Mouse (Mus musculus) stomach, embryonic 14.5 days (tissue): ENCODE results near the gene Srsf4. TPM values are rescaled to one million over a fixed set of nuclear protein-coding genes. Genes with fewer than 3 reads are reported as not detected.

ENCODE experiments used
- ATAC-seq: fragments of 200-750 bp; cut with Nextera tagmentation; 2 replicates; pipeline ENCODE4 v1.8.0; 2017; ENCODE audit warnings: low read depth, moderate TSS enrichment; ENCODE audit not compliant: insufficient number of reproducible peaks, insufficient read depth, low FRiP score
- H3K27ac ChIP-seq: fragments of 300-500 bp; sonication (generic); 2 replicates; pipeline ENCODE4 v1.5.1; 2014; ENCODE audit warnings: mild to moderate bottlenecking, low read length, moderate library complexity, mixed read lengths
- H3K27me3 ChIP-seq: fragments of 300-500 bp; sonication (generic); 2 replicates; pipeline ENCODE4 v1.6.1; 2014; ENCODE audit warnings: low read length, control low read depth, mixed read lengths; ENCODE audit not compliant: control insufficient read depth, insufficient read depth
- H3K36me3 ChIP-seq: fragments of 300-500 bp; sonication (generic); 2 replicates; pipeline ENCODE4 v1.6.1; 2014; ENCODE audit warnings: mild to moderate bottlenecking, control low read depth, low read length, moderate library complexity, mixed read lengths; ENCODE audit not compliant: control insufficient read depth, insufficient read depth
- H3K4me1 ChIP-seq: fragments of 300-500 bp; sonication (generic); 2 replicates; pipeline ENCODE4 v1.6.1; 2014; ENCODE audit warnings: low read length, control low read depth, mixed read lengths; ENCODE audit not compliant: control insufficient read depth, insufficient read depth
- H3K4me2 ChIP-seq: fragments of 300-500 bp; sonication (generic); replicated peaks from 2 replicates; pipeline ENCODE4 v1.6.1; 2014; ENCODE audit warnings: low read depth, low read length, control low read depth
- H3K4me3 ChIP-seq: fragments of 300-500 bp; sonication (generic); 2 replicates; pipeline ENCODE4 v1.5.1; 2014; ENCODE audit warnings: low read depth, low read length, control low read depth
- H3K9ac ChIP-seq: fragments of 300-500 bp; sonication (generic); replicated peaks from 2 replicates; pipeline ENCODE4 v1.6.1; 2014; ENCODE audit warnings: low read depth, mild to moderate bottlenecking, control low read depth, low read length, moderate library complexity, mixed read lengths
- H3K9me3 ChIP-seq: fragments of 300-500 bp; sonication (generic); 2 replicates; pipeline ENCODE4 v1.6.1; 2016; ENCODE audit warnings: low read depth, low read length, control low read depth; ENCODE audit not compliant: control insufficient read depth
- WGBS: fragments of 180-500 bp; shearing (Covaris S2); extraction: QIAGEN DNeasy Blood & Tissue Kit; methylation state at CpG from one replicate; pipeline ENCODE4 v1.1.7; 2014; 5-methylcytosine and 5-hydroxymethylcytosine counted together
- polyA plus RNA-seq: library from polyadenylated mRNA; unstranded; fragments of >200 nt; fragmentation: Nextera tagmentation; extraction: Ambion mirVana; gene quantifications from 2 replicates; pipeline ENCODE4 v1.2.1, GENCODE M21; 2014

Srsf4 gene
- polyA plus RNA-seq, 1 experiment from 2014 or later: 95.3 TPM

- Histone ChIP-seq H3K27me3 (peaks cover 13% of the 10 kb centered on the region), H3K36me3 (no peaks in the 10 kb centered on the region), H3K9me3 (no peaks in the 10 kb centered on the region), H3K4me1 (peaks cover 25% of the 10 kb centered on the region), H3K4me3 (no peak overlapping the region), H3K9ac (no peak overlapping the region), H3K4me2 (no peak overlapping the region), H3K27ac (no peak overlapping the region)
- WGBS: 15% methylated on average over 9 of the region's 9 CpGs
- ATAC-seq: no peak
These were observed 40.7 kb downstream of the Srsf4 start for GRCm38 (mm10) chr4:131914046-131914643.

DNA sequence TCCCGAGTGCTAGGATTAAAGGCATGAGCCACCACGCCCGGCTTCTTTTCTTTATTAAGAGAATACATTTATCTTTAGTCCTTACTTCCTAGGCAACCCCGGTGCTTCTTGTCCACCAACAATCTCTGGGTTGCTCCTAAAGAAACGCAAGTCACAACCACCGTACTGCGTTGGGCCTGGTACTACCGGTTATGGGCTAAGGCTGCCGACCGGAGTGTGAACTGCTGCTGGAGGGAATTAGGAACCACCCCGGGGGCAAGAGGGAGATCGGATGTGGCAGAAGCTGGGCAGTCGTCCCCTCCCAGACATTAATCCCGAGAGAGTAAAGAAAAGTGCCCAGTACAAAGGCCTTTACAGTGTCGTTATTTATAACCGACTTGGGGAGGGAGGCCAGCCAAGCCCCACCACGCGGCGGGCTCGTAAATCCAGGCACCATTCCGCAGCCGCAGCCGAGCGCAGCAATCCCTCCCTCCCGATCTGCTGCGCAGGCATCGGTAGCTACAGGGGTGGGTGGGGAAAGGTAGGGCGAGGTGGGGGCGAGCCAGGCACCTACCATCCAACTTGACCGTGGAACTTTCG, 41.6 kb downstream of the Srsf4 start:
- 5% methylated on average over 31 of the region's 31 CpGs for WGBS
- H3K36me3 ChIP-seq: no peaks in the 10 kb centered on the region
- no peak overlapping the region for H3K27ac ChIP-seq
- ATAC-seq: no peak
- peaks cover 13% of the 10 kb centered on the region for H3K27me3 ChIP-seq
- peaks cover 33% of the 10 kb centered on the region for H3K4me1 ChIP-seq
- peak overlapping the region; percentile 22 for H3K4me3 ChIP-seq
- H3K9me3 ChIP-seq: no peaks in the 10 kb centered on the region
- H3K9ac ChIP-seq: 0 out of 2 replicates have a peak overlapping the region, but pooled peaks have one; percentile 12
- peak overlapping the region; percentile 46 for H3K4me2 ChIP-seq

GRCm38 (mm10) chr4:131915821-131916328, 42.5 kb downstream of the Srsf4 start:
- Histone ChIP-seq H3K9ac (no peak overlapping the region), H3K9me3 (no peaks in the 10 kb centered on the region), H3K27ac (no peak overlapping the region), H3K27me3 (peaks cover 13% of the 10 kb centered on the region), H3K4me3 (no peak overlapping the region), H3K4me1 (peaks cover 35% of the 10 kb centered on the region), H3K36me3 (no peaks in the 10 kb centered on the region), H3K4me2 (0 out of 2 replicates have a peak overlapping the region, but pooled peaks have one; percentile 46)
- ATAC-seq: no peak
- WGBS: 41% methylated on average over 13 of the region's 13 CpGs

DNA sequence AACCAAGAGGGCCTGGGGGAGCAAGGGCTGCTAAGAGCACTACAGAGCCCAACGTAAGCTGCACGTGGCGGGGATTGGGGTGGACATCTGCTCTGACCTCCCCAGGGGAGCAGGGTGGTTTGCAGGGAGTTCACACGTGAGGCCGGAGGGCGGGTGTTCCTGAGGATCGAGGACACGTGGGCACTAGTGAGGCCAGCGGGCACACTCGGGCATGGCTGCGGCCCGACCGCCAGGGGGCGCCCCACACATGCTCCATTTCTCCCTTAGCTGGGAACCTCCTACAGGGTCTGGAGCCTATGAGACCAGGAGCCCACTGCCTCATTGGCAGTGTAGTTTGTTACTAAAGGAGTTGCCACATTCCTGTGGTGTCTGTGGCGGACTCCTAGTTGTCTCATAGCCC, 43.0 kb downstream of the Srsf4 start:
- no peaks in the 10 kb centered on the region for H3K9me3 ChIP-seq
- no peak overlapping the region for H3K27ac ChIP-seq
- H3K36me3 ChIP-seq: no peaks in the 10 kb centered on the region
- ATAC-seq: no peak
- 16% methylated on average over 15 of the region's 15 CpGs for WGBS
- peaks cover 15% of the 10 kb centered on the region for H3K27me3 ChIP-seq
- peaks cover 34% of the 10 kb centered on the region for H3K4me1 ChIP-seq
- no peak overlapping the region for H3K4me2 ChIP-seq
- no peak overlapping the region for H3K4me3 ChIP-seq
- H3K9ac ChIP-seq: no peak overlapping the region

GRCm38 (mm10) chr4:131917010-131917555, 43.7 kb downstream of the Srsf4 start:
- H3K9me3 ChIP-seq: no peaks in the 10 kb centered on the region
- ATAC-seq: no peak
- no peak overlapping the region for H3K4me3 ChIP-seq
- H3K9ac ChIP-seq: no peak overlapping the region
- WGBS: 77% methylated on average over 10 of the region's 10 CpGs
- peaks cover 17% of the 10 kb centered on the region for H3K27me3 ChIP-seq
- no peak overlapping the region for H3K27ac ChIP-seq
- no peaks in the 10 kb centered on the region for H3K36me3 ChIP-seq
- H3K4me1 ChIP-seq: peaks cover 34% of the 10 kb centered on the region
- H3K4me2 ChIP-seq: no peak overlapping the region

- Histone ChIP-seq H3K36me3 (no peaks in the 10 kb centered on the region), H3K9ac (no peak overlapping the region), H3K27ac (no peak overlapping the region), H3K27me3 (peaks cover 27% of the 10 kb centered on the region), H3K4me1 (peaks cover 34% of the 10 kb centered on the region), H3K4me2 (no peak overlapping the region), H3K4me3 (no peak overlapping the region), H3K9me3 (no peaks in the 10 kb centered on the region)
- WGBS: 76% methylated on average over 7 of the region's 7 CpGs
- no peak for ATAC-seq
These were observed 44.7 kb downstream of the Srsf4 start for GRCm38 (mm10) chr4:131918026-131918533.

- Histone ChIP-seq H3K27ac (no peak overlapping the region), H3K27me3 (peaks cover 28% of the 10 kb centered on the region), H3K36me3 (peaks cover 3% of the 10 kb centered on the region; the same call in 1 of the 2 replicates), H3K9me3 (no peaks in the 10 kb centered on the region), H3K4me1 (peaks cover 32% of the 10 kb centered on the region), H3K4me3 (no peak overlapping the region), H3K9ac (no peak overlapping the region), H3K4me2 (no peak overlapping the region; the same call in 1 of the 2 replicates)
- ATAC-seq: peak; percentile 26
- 16% methylated on average over 15 of the region's 15 CpGs for WGBS
These were observed 45.5 kb downstream of the Srsf4 start for GRCm38 (mm10) chr4:131918711-131919500.
